8 mouse cellular contexts compared by ENCODE assay signal in the genomic region with DNA sequence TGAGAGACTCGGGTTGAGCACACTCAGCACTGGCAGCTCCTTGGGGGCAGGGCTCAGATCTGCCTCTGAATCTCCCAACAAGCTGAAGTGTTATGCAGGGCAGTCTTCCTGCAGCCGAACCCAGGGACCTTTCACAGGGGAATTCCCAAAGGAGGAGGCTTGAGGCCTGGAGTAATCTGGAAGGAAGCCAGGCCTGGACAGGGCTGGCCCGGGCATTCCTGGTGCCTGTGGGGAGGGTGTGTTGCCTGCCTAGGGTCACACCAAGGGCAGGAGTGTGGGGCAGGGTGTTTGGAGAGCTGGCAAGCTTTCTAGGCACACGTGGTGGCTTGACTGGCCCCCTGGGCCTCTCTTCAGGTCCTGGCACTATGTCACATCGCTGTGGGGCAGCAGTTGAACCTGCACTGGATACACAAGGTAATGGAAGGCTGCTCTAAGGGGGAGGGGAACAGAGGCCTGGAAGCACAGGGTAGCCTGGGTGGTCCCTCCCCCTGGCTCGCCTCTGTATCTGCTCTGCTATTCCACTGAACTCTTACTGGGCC. TPM values are rescaled to one million over a fixed set of nuclear protein-coding genes. Genes with fewer than 3 reads are reported as not detected.
DNase-seq lines count a peak whose midpoint lies in the region; ATAC-seq and TF ChIP-seq lines count a peak whose summit lies in the region.

No protein-coding gene starts in this region.

- H3K4me2 ChIP-seq in heart, embryonic 12.5 days = peak overlapping the region; percentile 41
- no peak overlapping the region for H3K4me2 ChIP-seq in kidney, embryonic 14.5 days (replicated peaks; ENCODE audit: low read depth, low read length)

- peaks cover 12% of the 10 kb centered on the region; the same call in 1 of the 2 replicates for H3K36me3 ChIP-seq in heart, embryonic 12.5 days
- H3K36me3 ChIP-seq in kidney, embryonic 14.5 days (ENCODE audit: control insufficient read depth, insufficient read depth, low read length) = no peaks in the 10 kb centered on the region

- ATAC-seq in heart, embryonic 12.5 days (ENCODE audit: insufficient number of reproducible peaks, low FRiP score) = peak; percentile 82
- ATAC-seq in kidney, embryonic 14.5 days (ENCODE audit: low FRiP score, low TSS enrichment) = peak; percentile 61

- H3K9ac ChIP-seq in heart, embryonic 12.5 days = peak overlapping the region; percentile 29
- no peak overlapping the region; the same call in 1 of the 2 replicates for H3K9ac ChIP-seq in kidney, embryonic 14.5 days (ENCODE audit: low read depth, low read length)

- DNase-seq in testis, postnatal 14 days (ENCODE audit: low spot score) = peak; percentile 26
- DNase-seq in testis, postnatal 10 days (ENCODE audit: low spot score) = no peak
- DNase-seq in lung, postnatal 25 days (ENCODE audit: low spot score) = peak; percentile 86
- DNase-seq in layer of hippocampus, adult 2 months (ENCODE audit: low spot score in 2 of 2) = no peak
- no peak for DNase-seq in frontal cortex, postnatal 10 days (ENCODE audit: low spot score in 2 of 2)
- no peak for DNase-seq in layer of hippocampus, postnatal 14 days (ENCODE audit: low spot score in 2 of 2)

- 0 out of 2 replicates have a peak overlapping the region, but pooled peaks have one; percentile 5 for H3K4me3 ChIP-seq in heart, embryonic 12.5 days
- H3K4me3 ChIP-seq in kidney, embryonic 14.5 days (ENCODE audit: low read length) = no peak overlapping the region
- H3K4me3 ChIP-seq in layer of hippocampus, adult 2 months = no peak overlapping the region

- peaks cover 58% of the 10 kb centered on the region for H3K4me1 ChIP-seq in heart, embryonic 12.5 days (replicated peaks)
- peaks cover 19% of the 10 kb centered on the region; the same call in 1 of the 2 replicates for H3K4me1 ChIP-seq in kidney, embryonic 14.5 days (ENCODE audit: control insufficient read depth, insufficient read depth, low read length)

- no peaks in the 10 kb centered on the region for H3K27me3 ChIP-seq in heart, embryonic 12.5 days (replicated peaks)
- no peaks in the 10 kb centered on the region for H3K27me3 ChIP-seq in kidney, embryonic 14.5 days (ENCODE audit: control insufficient read depth, insufficient read depth, low read length)

- WGBS in heart, embryonic 12.5 days = 9% methylated on average over 6 of the region's 6 CpGs
- WGBS in kidney, embryonic 14.5 days = 21% methylated on average over 6 of the region's 6 CpGs

- no peak for TF ChIP-seq CTCF in layer of hippocampus, adult 2 months (conservative IDR thresholded peaks at IDR 0.05)

- H3K27ac ChIP-seq in heart, embryonic 12.5 days (ENCODE audit: poor library complexity, severe bottlenecking) = peak overlapping the region; percentile 95
- peak overlapping the region; percentile 55; the same call in 1 of the 2 replicates for H3K27ac ChIP-seq in kidney, embryonic 14.5 days (ENCODE audit: low read depth, low read length)
- no peak overlapping the region for H3K27ac ChIP-seq in layer of hippocampus, adult 2 months

- H3K9me3 ChIP-seq in heart, embryonic 12.5 days (replicated peaks) = no peaks in the 10 kb centered on the region
- H3K9me3 ChIP-seq in kidney, embryonic 14.5 days (ENCODE audit: control insufficient read depth, low read length) = no peaks in the 10 kb centered on the region

RNA-seq across cellular contexts. Expression of gene Klhl35, which starts 24.2 kb away (rescaled TPM):
- 0.85 and 1.3 TPM in 2 replicates for polyA plus RNA-seq in heart, embryonic 12.5 days (2016; fragmentation: Nextera tagmentation; extraction: Ambion mirVana)
- 1.1 and 1.5 TPM in 2 replicates for polyA plus RNA-seq in kidney, embryonic 14.5 days (2014; fragmentation: Nextera tagmentation; extraction: Ambion mirVana)
- 1 to 10 TPM; 2.0 to 2.8 TPM for total RNA-seq in layer of hippocampus, adult 2 months (2021)
- 1 to 10 TPM; 4.4 to 4.9 TPM for total RNA-seq in layer of hippocampus, postnatal 14 days (2021)

RNA-seq across cellular contexts. Expression of gene Rps3, which starts 41.9 kb away (rescaled TPM):
- polyA plus RNA-seq in heart, embryonic 12.5 days (2016; fragmentation: Nextera tagmentation; extraction: Ambion mirVana) = 459 and 490 TPM in 2 replicates
- 870 and 995 TPM in 2 replicates for polyA plus RNA-seq in kidney, embryonic 14.5 days (2014; fragmentation: Nextera tagmentation; extraction: Ambion mirVana)
- total RNA-seq in layer of hippocampus, adult 2 months (2021) = 100 to 1,000 TPM; 278 to 289 TPM
- 100 to 1,000 TPM; 245 to 264 TPM for total RNA-seq in layer of hippocampus, postnatal 14 days (2021)

Comparison
In these comparisons a context has a peak if more than half of its experiments do, and no peak if none do; other contexts are left out.
1. DNase-seq: peak in testis, postnatal 14 days (single experiment) and lung, postnatal 25 days (single experiment); none in testis, postnatal 10 days (single experiment), layer of hippocampus, adult 2 months (0 of 2), frontal cortex, postnatal 10 days (0 of 2) and layer of hippocampus, postnatal 14 days (0 of 2).